Comparison of ENCODE assay signal across 8 mouse cellular contexts in genomic region chr17:63863012-63863630, GRCm38 (mm10). TPM values are rescaled to one million over a fixed set of nuclear protein-coding genes. Genes with fewer than 3 reads are reported as not detected.
DNase-seq lines count a peak whose midpoint lies in the region; ATAC-seq and TF ChIP-seq lines count a peak whose summit lies in the region.

Fer (plus strand) TSS chr17:63863062.

- H3K4me3 ChIP-seq in kidney, embryonic 15.5 days (replicated peaks), result peak within 1 kb of the TSS; percentile 92
- H3K4me3 ChIP-seq in forebrain, embryonic 11.5 days (ENCODE audit: low read depth, low read length), result peak within 1 kb of the TSS; percentile 88
- H3K4me3 ChIP-seq in hindbrain, embryonic 10.5 days, result peak within 1 kb of the TSS; percentile 92
- H3K4me3 ChIP-seq in limb, embryonic 13.5 days, result peak within 1 kb of the TSS; percentile 87
- H3K4me3 ChIP-seq in small intestine, adult 2 months (ENCODE audit: low read depth, low read length), result peak within 1 kb of the TSS; percentile 98

- ATAC-seq in kidney, embryonic 15.5 days (replicated peaks; ENCODE audit: low FRiP score), result peak; percentile 73
- peak; percentile 49 for ATAC-seq in forebrain, embryonic 11.5 days (replicated peaks; ENCODE audit: low FRiP score)
- peak; percentile 57; the same call in 1 of the 2 replicates for ATAC-seq in limb, embryonic 13.5 days (ENCODE audit: low FRiP score, low read depth)
- ATAC-seq in activated CD4-positive, CD25-positive, alpha-beta regulatory T cell, adult 4 months, result no peak

- H3K36me3 ChIP-seq in kidney, embryonic 15.5 days, result no peaks in the 10 kb centered on the region
- no peaks in the 10 kb centered on the region for H3K36me3 ChIP-seq in forebrain, embryonic 11.5 days (ENCODE audit: control insufficient read depth, insufficient read depth, low read length)
- H3K36me3 ChIP-seq in hindbrain, embryonic 10.5 days, result no peaks in the 10 kb centered on the region
- no peaks in the 10 kb centered on the region for H3K36me3 ChIP-seq in limb, embryonic 13.5 days
- H3K36me3 ChIP-seq in small intestine, adult 2 months (ENCODE audit: control insufficient read depth, insufficient read depth, low read length), result no peaks in the 10 kb centered on the region

- no peaks in the 10 kb centered on the region for H3K27me3 ChIP-seq in kidney, embryonic 15.5 days
- no peaks in the 10 kb centered on the region for H3K27me3 ChIP-seq in forebrain, embryonic 11.5 days (ENCODE audit: control insufficient read depth, insufficient read depth, low read length)
- peaks cover 6% of the 10 kb centered on the region; the same call in 1 of the 2 replicates for H3K27me3 ChIP-seq in hindbrain, embryonic 10.5 days (ENCODE audit: insufficient read depth, poor library complexity, severe bottlenecking)
- no peaks in the 10 kb centered on the region for H3K27me3 ChIP-seq in limb, embryonic 13.5 days
- peaks cover 7% of the 10 kb centered on the region; the same call in 1 of the 2 replicates for H3K27me3 ChIP-seq in small intestine, adult 2 months (ENCODE audit: control insufficient read depth, insufficient read depth, low read length)

- 1% methylated on average over 41 of the region's 41 CpGs for WGBS in kidney, embryonic 15.5 days
- 1% methylated on average over 33 of the region's 41 CpGs for WGBS in forebrain, embryonic 11.5 days
- under 1% methylated on average over 41 of the region's 41 CpGs for WGBS in hindbrain, embryonic 10.5 days
- WGBS in limb, embryonic 13.5 days, result 2% methylated on average over 41 of the region's 41 CpGs
- WGBS in small intestine, adult 2 months, result 4% methylated on average over 41 of the region's 41 CpGs

- H3K4me2 ChIP-seq in kidney, embryonic 15.5 days, result peak within 1 kb of the TSS; percentile 92
- H3K4me2 ChIP-seq in forebrain, embryonic 11.5 days (ENCODE audit: low read depth, low read length, severe bottlenecking), result peak within 1 kb of the TSS; percentile 96
- peak within 1 kb of the TSS; percentile 90 for H3K4me2 ChIP-seq in limb, embryonic 13.5 days (replicated peaks)

- no peaks in the 10 kb centered on the region for H3K9me3 ChIP-seq in kidney, embryonic 15.5 days (replicated peaks)
- H3K9me3 ChIP-seq in forebrain, embryonic 11.5 days (ENCODE audit: control insufficient read depth, low read length), result no peaks in the 10 kb centered on the region
- H3K9me3 ChIP-seq in hindbrain, embryonic 10.5 days, result no peaks in the 10 kb centered on the region
- no peaks in the 10 kb centered on the region for H3K9me3 ChIP-seq in limb, embryonic 13.5 days

- TF ChIP-seq CTCF in small intestine, adult 2 months (IDR thresholded peaks at IDR 0.05; ENCODE audit: extremely low read depth, insufficient read length, insufficient replicate concordance, low read depth, low read length), result no peak

- H3K9ac ChIP-seq in kidney, embryonic 15.5 days, result peak within 1 kb of the TSS; percentile 82
- peak within 1 kb of the TSS; percentile 83 for H3K9ac ChIP-seq in forebrain, embryonic 11.5 days (ENCODE audit: low read length)
- peak within 1 kb of the TSS; percentile 86 for H3K9ac ChIP-seq in limb, embryonic 13.5 days

- peak within 1 kb of the TSS; percentile 88 for H3K27ac ChIP-seq in kidney, embryonic 15.5 days
- peak within 1 kb of the TSS; percentile 59; the same call in 1 of the 2 replicates for H3K27ac ChIP-seq in forebrain, embryonic 11.5 days (ENCODE audit: low read depth, low read length)
- H3K27ac ChIP-seq in hindbrain, embryonic 10.5 days, result peak within 1 kb of the TSS; percentile 96
- peak within 1 kb of the TSS; percentile 79 for H3K27ac ChIP-seq in limb, embryonic 13.5 days
- H3K27ac ChIP-seq in small intestine, adult 2 months (ENCODE audit: insufficient read depth, low read depth, low read length), result peak within 1 kb of the TSS; percentile 46

- TF ChIP-seq POLR2A in small intestine, adult 2 months (IDR thresholded peaks at IDR 0.05; ENCODE audit: low read depth, low read length), result no peak

- peaks cover 16% of the 10 kb centered on the region for H3K4me1 ChIP-seq in kidney, embryonic 15.5 days
- no peaks in the 10 kb centered on the region; the same call in 1 of the 2 replicates for H3K4me1 ChIP-seq in forebrain, embryonic 11.5 days (replicated peaks; ENCODE audit: control insufficient read depth, insufficient read depth, low read length)
- peaks cover 16% of the 10 kb centered on the region for H3K4me1 ChIP-seq in hindbrain, embryonic 10.5 days (replicated peaks)
- peaks cover 22% of the 10 kb centered on the region for H3K4me1 ChIP-seq in limb, embryonic 13.5 days
- peaks cover 5% of the 10 kb centered on the region; the same call in 1 of the 2 replicates for H3K4me1 ChIP-seq in small intestine, adult 2 months (ENCODE audit: control insufficient read depth, insufficient read depth, insufficient read length, low read length)

- no peak for DNase-seq in kidney, postnatal 36 days
- peak; percentile 41 for DNase-seq in MEL-GATA-1-ER (ENCODE audit: extremely low read depth, low read depth)
- no peak for DNase-seq in forebrain, embryonic 11.5 days (ENCODE audit: low spot score)
- no peak for DNase-seq in hindbrain, embryonic 10.5 days (ENCODE audit: low spot score)

RNA-seq across cellular contexts. Expression of gene Fer, which starts in this region (rescaled TPM):
- polyA plus RNA-seq in kidney, embryonic 15.5 days (2015; fragmentation: Nextera tagmentation; extraction: Ambion mirVana), result 30.9 and 31.4 TPM in 2 replicates
- polyA plus RNA-seq in forebrain, embryonic 11.5 days (2014; fragmentation: Nextera tagmentation; extraction: Ambion mirVana), result 36.3 and 40.3 TPM in 2 replicates
- 23.1 and 28.6 TPM in 2 replicates for polyA plus RNA-seq in hindbrain, embryonic 10.5 days (2016; fragmentation: Nextera tagmentation; extraction: Ambion mirVana)
- 29.6 and 30.8 TPM in 2 replicates for polyA plus RNA-seq in limb, embryonic 13.5 days (2015; fragmentation: Nextera tagmentation; extraction: Ambion mirVana)
- 0.60 and 0.63 TPM in 2 replicates for polyA plus RNA-seq in small intestine, adult 2 months (2012; rRNA removed)
- under 1 TPM; 0.82 to 0.87 TPM for polyA plus RNA-seq in activated CD4-positive, CD25-positive, alpha-beta regulatory T cell, adult 4 months (2017; shearing (Covaris generic))

Comparison
In these comparisons a context has a peak if more than half of its experiments do, and no peak if none do; other contexts are left out.
1. RNA of gene Fer (polyA plus RNA-seq): 36.3 to 40.3 TPM in forebrain, embryonic 11.5 days, 30.9 to 31.4 TPM in kidney, embryonic 15.5 days, 29.6 to 30.8 TPM in limb, embryonic 13.5 days and 23.1 to 28.6 TPM in hindbrain, embryonic 10.5 days; 0.82 to 0.87 TPM in activated CD4-positive, CD25-positive, alpha-beta regulatory T cell, adult 4 months and 0.60 to 0.63 TPM in small intestine, adult 2 months; every median in the first group is over 10 times any median in the second.
2. H3K27ac ChIP-seq: peak in every context shown above with its lines; median percentile 96 in hindbrain, embryonic 10.5 days; 88 in kidney, embryonic 15.5 days; 79 in limb, embryonic 13.5 days; 59 in forebrain, embryonic 11.5 days; 46 in small intestine, adult 2 months.
3. Peak in every context shown above with its lines, with median percentiles within 50 percentile points of each other: H3K4me2 ChIP-seq, H3K4me3 ChIP-seq and H3K9ac ChIP-seq.